Mouse (Mus musculus): ENCODE results near the gene Clec1b.

Clec1b gene

GRCm38 (mm10) chr6:129414177-129414576 is 17.1 kb downstream of the Clec1b start:
- no peak for DNase-seq (ENCODE audit: low spot score)

DNA sequence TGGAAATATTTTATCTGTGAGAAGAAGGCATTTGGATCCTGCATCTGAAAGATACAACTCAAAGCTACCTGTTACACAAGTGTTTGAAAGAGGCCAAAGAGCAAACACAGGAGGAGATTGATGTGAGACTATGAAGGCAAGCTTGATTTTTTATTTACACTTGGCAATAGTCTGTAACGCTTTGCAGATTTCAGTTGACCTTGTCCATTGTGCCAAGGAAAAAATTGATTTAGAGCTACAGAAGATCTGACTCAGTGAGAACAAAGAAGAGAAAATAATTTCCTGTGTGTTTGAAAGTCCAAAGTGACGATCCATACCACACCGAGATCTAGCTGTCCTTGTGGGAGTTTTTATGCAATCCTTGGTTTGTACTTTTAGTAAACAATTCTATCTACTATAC is 25.2 kb downstream of the Clec1b start:
- DNase-seq (ENCODE audit: low spot score), result no peak

DNA sequence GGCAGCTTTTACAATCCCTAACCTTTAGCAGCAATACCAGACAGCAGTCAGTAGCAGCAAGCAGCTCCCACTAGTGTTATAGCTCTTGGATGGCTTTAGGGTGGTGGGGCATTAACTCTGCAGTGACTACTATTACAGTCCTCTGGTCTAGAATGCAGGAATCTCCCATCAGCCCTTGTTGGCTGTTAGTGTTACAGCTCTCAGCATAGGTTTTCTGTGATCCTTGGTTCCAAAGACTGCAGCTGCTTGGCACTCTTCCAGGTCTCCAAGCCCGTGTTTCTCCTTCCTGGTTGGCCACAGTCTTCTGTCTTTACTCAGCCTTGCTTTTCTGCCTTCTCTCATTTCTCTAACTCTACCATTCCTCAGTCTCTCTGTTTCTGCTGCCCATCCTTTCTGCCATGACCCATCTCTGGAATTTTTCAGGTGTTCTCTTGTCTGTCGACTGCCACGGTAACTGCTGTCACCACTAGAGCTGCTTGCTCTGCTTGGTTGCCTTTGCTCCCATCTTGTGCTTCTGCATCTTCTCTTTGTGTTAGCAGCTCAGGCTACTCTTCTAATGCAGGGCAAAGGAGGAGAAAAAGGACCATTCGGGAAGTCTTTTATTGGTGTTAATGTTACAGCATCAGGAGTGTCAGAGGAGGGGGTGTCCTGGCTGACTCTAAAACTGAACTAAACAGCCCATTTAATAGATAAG is 26.1 kb downstream of the Clec1b start:
- DNase-seq (ENCODE audit: low spot score), result no peak

- peak; percentile 7 for DNase-seq (ENCODE audit: low spot score)
Observed at GRCm38 (mm10) chr6:129423734-129424072, 26.6 kb downstream of the Clec1b start.

- no peak for DNase-seq (ENCODE audit: low spot score)
Observed at GRCm38 (mm10) chr6:129425217-129425616, 28.1 kb downstream of the Clec1b start.

DNA sequence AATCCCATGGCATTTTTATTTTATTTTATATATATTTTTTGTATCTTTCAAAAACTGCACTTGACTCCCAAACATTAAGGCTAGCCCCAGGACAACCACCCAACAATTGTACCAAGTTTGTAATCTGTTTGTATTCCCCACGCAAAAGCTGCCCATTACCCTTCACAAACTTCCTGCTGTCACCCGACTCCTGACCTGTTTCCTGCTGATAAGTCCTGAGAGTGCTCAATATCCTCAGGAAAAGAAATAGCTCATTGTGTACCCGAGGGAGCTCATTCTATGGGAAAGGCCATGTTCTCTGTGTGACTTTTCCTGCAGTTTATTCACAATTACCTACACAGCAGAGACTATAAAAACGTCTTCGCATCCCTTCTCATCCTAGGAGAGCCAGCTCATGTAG is 28.7 kb downstream of the Clec1b start:
- DNase-seq (ENCODE audit: low spot score), result no peak

DNA sequence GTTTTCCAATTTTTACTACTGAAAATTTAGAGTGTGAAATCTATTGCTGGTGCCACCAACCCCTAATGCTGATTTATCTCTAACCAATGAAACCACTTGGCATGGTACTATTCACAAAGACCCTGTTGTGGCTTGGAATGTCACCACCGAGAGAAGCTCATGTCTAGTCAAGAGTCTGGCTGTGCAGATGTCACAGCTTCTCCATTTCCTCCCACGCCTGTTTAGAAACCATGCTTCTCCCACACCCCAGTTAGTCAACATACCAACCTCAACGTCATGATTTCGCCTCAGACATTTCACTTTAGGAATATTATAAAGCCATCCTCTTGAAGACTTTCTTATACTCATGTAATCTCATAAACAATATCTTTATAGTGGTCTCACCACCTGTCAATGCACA is 30.2 kb downstream of the Clec1b start:
- DNase-seq (ENCODE audit: low spot score), result no peak

GRCm38 (mm10) chr6:129434239-129434638 is 37.1 kb downstream of the Clec1b start:
- no peak for DNase-seq (ENCODE audit: low spot score)

GRCm38 (mm10) chr6:129436025-129436424 is 38.9 kb downstream of the Clec1b start:
- no peak for DNase-seq (ENCODE audit: low spot score)

DNA sequence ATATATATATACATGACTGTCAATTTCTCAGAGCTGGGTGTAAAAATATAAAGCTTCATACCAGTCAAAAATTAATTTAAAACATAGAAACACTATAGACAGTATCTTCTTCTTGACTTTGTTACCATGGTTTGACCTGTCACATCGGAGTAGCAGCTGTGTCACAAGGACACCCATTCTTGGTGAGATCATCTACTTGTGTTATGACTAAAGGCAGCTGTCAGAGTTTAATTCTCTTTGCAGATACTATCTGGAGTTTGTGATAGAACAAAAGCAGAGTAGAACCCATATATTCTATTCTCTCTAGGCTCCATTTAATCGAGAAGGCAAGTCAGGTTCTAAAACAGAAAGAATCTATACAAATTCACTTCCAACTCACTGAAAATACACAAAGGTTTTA is 40.9 kb downstream of the Clec1b start:
- no peak for DNase-seq (ENCODE audit: low spot score)

- no peak for DNase-seq (ENCODE audit: low spot score)
Observed at GRCm38 (mm10) chr6:129449743-129450142, 52.6 kb downstream of the Clec1b start.

DNA sequence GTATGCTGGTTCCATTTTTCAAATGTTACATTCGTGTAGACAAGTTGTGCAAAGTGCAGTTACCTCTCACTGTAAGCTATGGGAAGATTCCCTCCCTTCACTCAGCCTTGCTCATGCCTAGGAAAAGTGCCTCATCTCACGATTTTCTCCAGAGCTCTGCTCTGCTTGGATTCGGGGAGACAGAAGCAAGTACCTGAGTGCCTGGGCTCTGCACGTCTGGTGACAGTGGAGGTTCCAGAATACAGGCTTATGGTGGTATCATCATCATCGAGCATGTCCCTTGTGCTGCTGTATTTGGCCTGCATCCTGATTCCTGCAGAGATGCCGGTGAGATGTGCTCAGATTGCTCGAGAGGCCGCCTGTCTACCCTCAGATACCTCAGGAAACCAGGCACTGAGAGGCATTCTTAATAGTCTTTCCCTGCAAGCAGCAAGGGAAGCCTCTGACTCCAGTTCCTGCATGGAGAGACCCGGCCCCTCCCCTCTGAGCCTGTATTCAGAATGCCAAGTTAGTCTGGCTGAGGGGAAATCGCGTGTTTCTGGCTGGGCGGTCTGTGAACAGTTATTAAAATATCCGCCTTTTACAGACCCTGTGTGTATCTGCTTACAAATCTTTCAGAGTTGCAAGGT is 54.4 kb downstream of the Clec1b start, which contains the start of gene Clec1a:
Gene Clec1a (minus strand): TSS at position 590 of the 629 bp plus-strand sequence.
- no peak for DNase-seq (ENCODE audit: low spot score)
